Mouse (Mus musculus): ENCODE results near the gene Clic3. TPM values are rescaled to one million over a fixed set of nuclear protein-coding genes. Genes with fewer than 3 reads are reported as not detected.

Gene Clic3
- polyA plus RNA-seq, 1 experiment: 17.3 TPM

- DNase-seq: no peak
- Histone ChIP-seq H3K36me3 (ENCODE audit: control insufficient read depth, insufficient read depth, low read length) (no peaks in the 10 kb centered on the region), H3K27ac (ENCODE audit: control insufficient read depth, insufficient read depth, low read length) (no peak overlapping the region), H3K4me1 (replicated peaks; ENCODE audit: control insufficient read depth, insufficient read depth, low read length) (peaks cover 24% of the 10 kb centered on the region), H3K27me3 (ENCODE audit: control insufficient read depth, insufficient read depth, low read length) (no peaks in the 10 kb centered on the region), H3K4me3 (ENCODE audit: control insufficient read depth, insufficient read depth, low read length) (no peak overlapping the region)
- TF ChIP-seq CTCF (IDR thresholded peaks at IDR 0.05; ENCODE audit: borderline replicate concordance, control insufficient read depth, extremely low read depth, insufficient read depth, low read length, poor library complexity) (no peak), POLR2A (IDR thresholded peaks at IDR 0.05; ENCODE audit: control insufficient read depth, extremely low read depth, insufficient read depth, low read length, poor library complexity) (no peak)
- 73% methylated on average over 17 of the region's 17 CpGs for WGBS
Measured at GRCm38 (mm10) chr2:25430395-25431233, 26.0 kb upstream of the Clic3 start.

DNA sequence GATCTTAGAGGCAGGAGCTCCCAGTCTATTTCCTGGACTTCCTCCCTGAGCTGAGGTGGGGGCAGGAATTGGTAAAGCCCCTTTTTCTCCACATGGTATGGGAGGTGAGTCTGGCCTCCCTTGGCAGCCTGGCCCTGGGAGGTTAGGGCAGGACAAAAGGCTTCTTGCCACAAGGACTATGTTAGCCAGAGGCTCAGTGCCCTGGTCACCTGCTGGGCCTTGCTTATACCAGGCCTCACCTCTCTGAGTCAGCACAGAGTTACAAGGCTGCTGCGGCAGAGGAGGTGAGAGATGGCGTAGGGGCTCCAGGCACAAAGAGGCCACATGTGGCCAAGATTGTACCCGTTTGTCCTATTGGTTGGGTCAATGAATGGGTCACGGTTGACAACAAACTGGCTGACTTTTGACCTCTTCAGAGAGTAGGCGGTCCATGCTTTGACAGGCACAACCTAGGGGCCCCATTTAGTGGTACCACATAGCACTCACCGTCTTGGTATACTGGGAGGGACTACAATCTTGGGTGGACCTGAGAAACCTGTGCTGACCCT lies 25.3 kb upstream of the Clic3 start:
- no peak overlapping the region for H3K4me3 ChIP-seq (ENCODE audit: control insufficient read depth, insufficient read depth, low read length)
- no peak for DNase-seq
- H3K27ac ChIP-seq (ENCODE audit: control insufficient read depth, insufficient read depth, low read length): no peak overlapping the region
- H3K36me3 ChIP-seq (ENCODE audit: control insufficient read depth, insufficient read depth, low read length): no peaks in the 10 kb centered on the region
- no peaks in the 10 kb centered on the region for H3K27me3 ChIP-seq (ENCODE audit: control insufficient read depth, insufficient read depth, low read length)
- H3K4me1 ChIP-seq (replicated peaks; ENCODE audit: control insufficient read depth, insufficient read depth, low read length): peaks cover 19% of the 10 kb centered on the region
- 97% methylated on average over 6 of the region's 6 CpGs for WGBS
- no peak for TF ChIP-seq CTCF (IDR thresholded peaks at IDR 0.05; ENCODE audit: borderline replicate concordance, control insufficient read depth, extremely low read depth, insufficient read depth, low read length, poor library complexity)
- no peak for TF ChIP-seq POLR2A (IDR thresholded peaks at IDR 0.05; ENCODE audit: control insufficient read depth, extremely low read depth, insufficient read depth, low read length, poor library complexity)

GRCm38 (mm10) chr2:25432326-25433098 lies 24.1 kb upstream of the Clic3 start:
- TF ChIP-seq CTCF (IDR thresholded peaks at IDR 0.05; ENCODE audit: borderline replicate concordance, control insufficient read depth, extremely low read depth, insufficient read depth, low read length, poor library complexity) (no peak), POLR2A (IDR thresholded peaks at IDR 0.05; ENCODE audit: control insufficient read depth, extremely low read depth, insufficient read depth, low read length, poor library complexity) (no peak)
- 97% methylated on average over 11 of the region's 11 CpGs for WGBS
- peaks cover 14% of the 10 kb centered on the region for H3K4me1 ChIP-seq (replicated peaks; ENCODE audit: control insufficient read depth, insufficient read depth, low read length)
- no peak for DNase-seq
- no peak overlapping the region for H3K27ac ChIP-seq (ENCODE audit: control insufficient read depth, insufficient read depth, low read length)
- no peaks in the 10 kb centered on the region for H3K27me3 ChIP-seq (ENCODE audit: control insufficient read depth, insufficient read depth, low read length)
- no peak overlapping the region for H3K4me3 ChIP-seq (ENCODE audit: control insufficient read depth, insufficient read depth, low read length)
- no peaks in the 10 kb centered on the region for H3K36me3 ChIP-seq (ENCODE audit: control insufficient read depth, insufficient read depth, low read length)

- no peaks in the 10 kb centered on the region for H3K36me3 ChIP-seq (ENCODE audit: control insufficient read depth, insufficient read depth, low read length)
- H3K27ac ChIP-seq (ENCODE audit: control insufficient read depth, insufficient read depth, low read length): no peak overlapping the region
- TF ChIP-seq CTCF (IDR thresholded peaks at IDR 0.05; ENCODE audit: borderline replicate concordance, control insufficient read depth, extremely low read depth, insufficient read depth, low read length, poor library complexity) (no peak), POLR2A (IDR thresholded peaks at IDR 0.05; ENCODE audit: control insufficient read depth, extremely low read depth, insufficient read depth, low read length, poor library complexity) (no peak)
- H3K4me1 ChIP-seq (replicated peaks; ENCODE audit: control insufficient read depth, insufficient read depth, low read length): peaks cover 12% of the 10 kb centered on the region
- no peaks in the 10 kb centered on the region for H3K27me3 ChIP-seq (ENCODE audit: control insufficient read depth, insufficient read depth, low read length)
- no peak for DNase-seq
- WGBS: 94% methylated on average over 17 of the region's 17 CpGs
- H3K4me3 ChIP-seq (ENCODE audit: control insufficient read depth, insufficient read depth, low read length): no peak overlapping the region
Measured at GRCm38 (mm10) chr2:25433101-25433500, 23.5 kb upstream of the Clic3 start.

- Histone ChIP-seq H3K4me1 (replicated peaks; ENCODE audit: control insufficient read depth, insufficient read depth, low read length) (peaks cover 5% of the 10 kb centered on the region), H3K27ac (ENCODE audit: control insufficient read depth, insufficient read depth, low read length) (no peak overlapping the region), H3K36me3 (ENCODE audit: control insufficient read depth, insufficient read depth, low read length) (no peaks in the 10 kb centered on the region), H3K27me3 (ENCODE audit: control insufficient read depth, insufficient read depth, low read length) (no peaks in the 10 kb centered on the region), H3K4me3 (ENCODE audit: control insufficient read depth, insufficient read depth, low read length) (no peak overlapping the region)
- DNase-seq: no peak
- TF ChIP-seq POLR2A (IDR thresholded peaks at IDR 0.05; ENCODE audit: control insufficient read depth, extremely low read depth, insufficient read depth, low read length, poor library complexity): no peak
- TF ChIP-seq CTCF (IDR thresholded peaks at IDR 0.05; ENCODE audit: borderline replicate concordance, control insufficient read depth, extremely low read depth, insufficient read depth, low read length, poor library complexity): no peak
- 97% methylated on average over 8 of the region's 8 CpGs for WGBS
Measured at GRCm38 (mm10) chr2:25434292-25434691, 22.3 kb upstream of the Clic3 start.

- H3K4me3 ChIP-seq (ENCODE audit: control insufficient read depth, insufficient read depth, low read length): no peak overlapping the region
- H3K27ac ChIP-seq (ENCODE audit: control insufficient read depth, insufficient read depth, low read length): no peak overlapping the region
- no peaks in the 10 kb centered on the region for H3K36me3 ChIP-seq (ENCODE audit: control insufficient read depth, insufficient read depth, low read length)
- TF ChIP-seq CTCF (IDR thresholded peaks at IDR 0.05; ENCODE audit: borderline replicate concordance, control insufficient read depth, extremely low read depth, insufficient read depth, low read length, poor library complexity) (no peak), POLR2A (IDR thresholded peaks at IDR 0.05; ENCODE audit: control insufficient read depth, extremely low read depth, insufficient read depth, low read length, poor library complexity) (no peak)
- H3K4me1 ChIP-seq (replicated peaks; ENCODE audit: control insufficient read depth, insufficient read depth, low read length): no peaks in the 10 kb centered on the region
- WGBS: 67% methylated on average over 10 of the region's 10 CpGs
- no peaks in the 10 kb centered on the region for H3K27me3 ChIP-seq (ENCODE audit: control insufficient read depth, insufficient read depth, low read length)
- DNase-seq: no peak
Measured at GRCm38 (mm10) chr2:25436286-25436820, 20.3 kb upstream of the Clic3 start.

Measured in thymus, adult 2 months (tissue).